Mouse (Mus musculus) cortical plate, adult 2 months (tissue): ENCODE data around the gene Mrpl24.

Experiments used
- CTCF ChIP-seq: fragments of 200-500 bp; IDR thresholded peaks from 2 replicates; pipeline ENCODE4 v1.5.1; 2011; ENCODE audit warnings: mild to moderate bottlenecking, control low read depth, low read length; ENCODE audit not compliant: insufficient read depth; ENCODE audit errors: extremely low read depth
- POLR2A ChIP-seq: fragments of 200-500 bp; IDR thresholded peaks from 2 replicates; pipeline ENCODE4 v1.6.1; 2011; ENCODE audit warnings: mild to moderate bottlenecking, low read length, control low read depth; ENCODE audit not compliant: insufficient read depth; ENCODE audit errors: extremely low read depth

- TF ChIP-seq CTCF (no peak), POLR2A (peak; percentile 68)
Measured at GRCm38 (mm10) chr3:87919336-87920108, at the start of gene Mrpl24.
